Comparison of ENCODE assay signal across 8 mouse cellular contexts in genomic region chr17:57335673-57336303, GRCm38 (mm10). TPM values are rescaled to one million over a fixed set of nuclear protein-coding genes. Genes with fewer than 3 reads are reported as not detected.
DNase-seq lines count a peak whose midpoint lies in the region; ATAC-seq lines count a peak whose summit lies in the region.

No protein-coding gene starts in this region.

- intact Hi-C loops in gastrocnemius, postnatal 14 days (cut with DNase I; ENCODE audit: low total_unique reads): loop anchor here (10.0 kb wide), 1 partner anchor 241 kb away; no protein-coding TSS in a partner anchor

- DNase-seq in adipocyte (ENCODE audit: low spot score): peak; percentile 95
- DNase-seq in embryo, embryonic 10 days (ENCODE audit: low spot score): peak; percentile 94
- DNase-seq in gastrocnemius, postnatal 14 days: peak; percentile 80
- peak; percentile 44 to 93 for DNase-seq in left cerebral cortex, adult 9 months (ENCODE audit: low spot score in 2 of 2)
- peak; percentile 93 to 94 for DNase-seq in right cerebral cortex, postnatal 10 days (ENCODE audit: low spot score in 2 of 2)
- peak; percentile 85 for DNase-seq in urinary bladder, postnatal 25 days (ENCODE audit: low spot score)

- peak overlapping the region; percentile 84 for H3K4me3 ChIP-seq in megakaryocyte, embryonic 14.5 days (replicated peaks)

- H3K9me3 ChIP-seq in megakaryocyte, embryonic 14.5 days: no peaks in the 10 kb centered on the region

- peaks cover 80% of the 10 kb centered on the region for H3K4me1 ChIP-seq in megakaryocyte, embryonic 14.5 days

- peaks cover 6% of the 10 kb centered on the region for H3K36me3 ChIP-seq in megakaryocyte, embryonic 14.5 days (replicated peaks; ENCODE audit: low read length)

- peak; percentile 78 for ATAC-seq in inflammation-experienced regulatory T-cells, adult 6 months

- H3K27me3 ChIP-seq in megakaryocyte, embryonic 14.5 days (replicated peaks): peaks cover 5% of the 10 kb centered on the region

RNA-seq across cellular contexts. Expression of gene Adgre1, which starts 22.7 kb away (rescaled TPM):
- 1 to 10 TPM; 2.6 to 3.5 TPM for total RNA-seq in gastrocnemius, postnatal 14 days (2021)
- polyA plus RNA-seq in inflammation-experienced regulatory T-cells, adult 6 months (2017; shearing (Covaris generic)): under 1 TPM in 1 of 3 experiments, not detected in 2; 0.91 TPM
- 4.9 TPM in 1 of 2 replicates, not detected in the other for polyA plus RNA-seq in megakaryocyte, embryonic 14.5 days (2012; ENCODE audit: insufficient read depth, low replicate concordance)

RNA-seq across cellular contexts. Expression of gene Vav1, which starts 56.9 kb away (rescaled TPM):
- total RNA-seq in gastrocnemius, postnatal 14 days (2021): under 1 TPM; 0.66 to 0.93 TPM
- polyA plus RNA-seq in inflammation-experienced regulatory T-cells, adult 6 months (2017; shearing (Covaris generic)): 10 to 100 TPM; 66.1 to 89.2 (median 85.7) TPM
- 34.6 and 164 TPM in 2 replicates for polyA plus RNA-seq in megakaryocyte, embryonic 14.5 days (2012; ENCODE audit: insufficient read depth, low replicate concordance)

Comparison
In these comparisons a context has a peak if more than half of its experiments do, and no peak if none do; other contexts are left out.
1. Peak in every context shown above with its lines: DNase-seq, ATAC-seq and H3K4me3 ChIP-seq.